Mouse (Mus musculus): ENCODE results near the gene Zfp592. TPM values are rescaled to one million over a fixed set of nuclear protein-coding genes. Genes with fewer than 3 reads are reported as not detected.

Gene Zfp592
- polyA plus RNA-seq, 1 experiment from 2014 or later: 16.1 TPM

GRCm38 (mm10) chr7:80990276-80990675 lies 3.2 kb upstream of the Zfp592 start:
- WGBS: 95% methylated on average over 6 of the region's 6 CpGs
- Histone ChIP-seq H3K27ac (ENCODE audit: low read depth, low read length) (no peak overlapping the region), H3K9me3 (ENCODE audit: control insufficient read depth, low read length) (no peaks in the 10 kb centered on the region), H3K27me3 (ENCODE audit: control insufficient read depth, insufficient read depth, low read length) (no peaks in the 10 kb centered on the region), H3K4me2 (replicated peaks; ENCODE audit: low read depth, low read length) (no peak overlapping the region), H3K9ac (ENCODE audit: low read depth, low read length) (no peak overlapping the region), H3K4me1 (ENCODE audit: control insufficient read depth, insufficient read depth, low read length) (peaks cover 29% of the 10 kb centered on the region), H3K36me3 (ENCODE audit: control insufficient read depth, insufficient read depth, low read length) (no peaks in the 10 kb centered on the region), H3K4me3 (ENCODE audit: low read length) (no peak overlapping the region)
- ATAC-seq (ENCODE audit: low FRiP score, low TSS enrichment): no peak

GRCm38 (mm10) chr7:80991589-80991988 lies 1.9 kb upstream of the Zfp592 start:
- ATAC-seq (ENCODE audit: low FRiP score, low TSS enrichment): no peak
- no peak overlapping the region for H3K27ac ChIP-seq (ENCODE audit: low read depth, low read length)
- H3K4me1 ChIP-seq (ENCODE audit: control insufficient read depth, insufficient read depth, low read length): peaks cover 28% of the 10 kb centered on the region
- peak overlapping the region; percentile 92; the same call in 1 of the 2 replicates for H3K4me3 ChIP-seq (ENCODE audit: low read length)
- H3K36me3 ChIP-seq (ENCODE audit: control insufficient read depth, insufficient read depth, low read length): no peaks in the 10 kb centered on the region
- H3K9me3 ChIP-seq (ENCODE audit: control insufficient read depth, low read length): no peaks in the 10 kb centered on the region
- no peaks in the 10 kb centered on the region for H3K27me3 ChIP-seq (ENCODE audit: control insufficient read depth, insufficient read depth, low read length)
- 92% methylated on average over 5 of the region's 5 CpGs for WGBS
- peak overlapping the region; percentile 89 for H3K4me2 ChIP-seq (replicated peaks; ENCODE audit: low read depth, low read length)
- no peak overlapping the region for H3K9ac ChIP-seq (ENCODE audit: low read depth, low read length)

DNA sequence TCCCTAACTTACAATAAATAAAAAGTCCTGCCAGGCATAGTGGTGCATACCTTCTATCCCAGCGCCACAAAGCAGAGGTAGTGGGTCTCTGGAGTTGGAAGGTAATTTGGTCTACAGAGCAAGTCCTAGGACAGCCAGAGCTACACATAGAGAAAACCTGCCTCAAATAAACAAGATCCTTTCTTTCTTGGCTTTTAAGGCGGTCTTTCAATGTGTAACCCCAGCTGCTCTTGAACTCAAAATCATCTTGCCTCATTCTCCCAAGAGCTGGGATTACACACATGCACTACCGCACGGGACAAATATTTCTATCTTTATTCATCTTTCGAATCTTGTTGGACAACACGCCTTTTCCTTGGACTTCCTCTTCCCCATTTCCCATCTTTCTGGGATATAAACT lies 1.4 kb upstream of the Zfp592 start:
- Histone ChIP-seq H3K27me3 (ENCODE audit: control insufficient read depth, insufficient read depth, low read length) (no peaks in the 10 kb centered on the region), H3K4me2 (replicated peaks; ENCODE audit: low read depth, low read length) (peak overlapping the region; percentile 89), H3K4me3 (ENCODE audit: low read length) (peak overlapping the region; percentile 92), H3K27ac (ENCODE audit: low read depth, low read length) (peak overlapping the region; percentile 95; the same call in 1 of the 2 replicates), H3K9ac (ENCODE audit: low read depth, low read length) (peak overlapping the region; percentile 91), H3K4me1 (ENCODE audit: control insufficient read depth, insufficient read depth, low read length) (peaks cover 24% of the 10 kb centered on the region), H3K36me3 (ENCODE audit: control insufficient read depth, insufficient read depth, low read length) (no peaks in the 10 kb centered on the region), H3K9me3 (ENCODE audit: control insufficient read depth, low read length) (no peaks in the 10 kb centered on the region)
- no peak for ATAC-seq (ENCODE audit: low FRiP score, low TSS enrichment)
- 68% methylated on average over 6 of the region's 6 CpGs for WGBS

DNA sequence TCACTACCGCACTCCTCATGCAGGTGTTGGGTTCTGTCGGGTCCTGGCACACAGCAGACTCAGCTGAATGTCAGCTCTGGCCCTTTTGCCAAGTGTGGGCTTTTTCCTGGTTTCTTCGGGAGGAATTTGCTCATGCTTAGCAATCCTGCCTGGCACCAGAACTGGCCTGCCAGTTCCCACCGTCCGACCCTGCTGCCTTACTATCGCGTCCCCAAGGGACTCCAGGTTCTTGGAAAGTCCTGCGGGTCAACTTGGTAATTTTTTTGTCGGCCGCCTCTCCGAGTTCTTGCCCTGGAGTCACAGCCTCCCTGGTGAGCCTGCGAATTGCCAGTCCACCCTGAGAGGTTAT lies 876 bp upstream of the Zfp592 start:
- peak overlapping the region; percentile 91 for H3K9ac ChIP-seq (ENCODE audit: low read depth, low read length)
- H3K27ac ChIP-seq (ENCODE audit: low read depth, low read length): peak overlapping the region; percentile 95
- no peaks in the 10 kb centered on the region for H3K27me3 ChIP-seq (ENCODE audit: control insufficient read depth, insufficient read depth, low read length)
- H3K4me2 ChIP-seq (replicated peaks; ENCODE audit: low read depth, low read length): peak overlapping the region; percentile 89
- H3K4me3 ChIP-seq (ENCODE audit: low read length): peak overlapping the region; percentile 92
- H3K4me1 ChIP-seq (ENCODE audit: control insufficient read depth, insufficient read depth, low read length): peaks cover 20% of the 10 kb centered on the region
- no peak for ATAC-seq (ENCODE audit: low FRiP score, low TSS enrichment)
- no peaks in the 10 kb centered on the region for H3K9me3 ChIP-seq (ENCODE audit: control insufficient read depth, low read length)
- H3K36me3 ChIP-seq (ENCODE audit: control insufficient read depth, insufficient read depth, low read length): no peaks in the 10 kb centered on the region
- under 1% methylated on average over 12 of the region's 12 CpGs for WGBS

GRCm38 (mm10) chr7:80993834-80994662 lies 567 bp downstream of the Zfp592 start:
- H3K4me2 ChIP-seq (replicated peaks; ENCODE audit: low read depth, low read length): peak overlapping the region; percentile 89
- ATAC-seq (ENCODE audit: low FRiP score, low TSS enrichment): peak; percentile 91
- H3K36me3 ChIP-seq (ENCODE audit: control insufficient read depth, insufficient read depth, low read length): no peaks in the 10 kb centered on the region
- H3K27me3 ChIP-seq (ENCODE audit: control insufficient read depth, insufficient read depth, low read length): no peaks in the 10 kb centered on the region
- no peaks in the 10 kb centered on the region for H3K9me3 ChIP-seq (ENCODE audit: control insufficient read depth, low read length)
- H3K4me1 ChIP-seq (ENCODE audit: control insufficient read depth, insufficient read depth, low read length): peaks cover 20% of the 10 kb centered on the region
- peak overlapping the region; percentile 95 for H3K27ac ChIP-seq (ENCODE audit: low read depth, low read length)
- H3K9ac ChIP-seq (ENCODE audit: low read depth, low read length): peak overlapping the region; percentile 91
- peak overlapping the region; percentile 92 for H3K4me3 ChIP-seq (ENCODE audit: low read length)
- under 1% methylated on average over 36 of the region's 58 CpGs for WGBS

GRCm38 (mm10) chr7:80994663-80995005 lies 1.2 kb downstream of the Zfp592 start:
- no peak overlapping the region for H3K27ac ChIP-seq (ENCODE audit: low read depth, low read length)

GRCm38 (mm10) chr7:80995266-80996146 lies 2.0 kb downstream of the Zfp592 start:
- no peaks in the 10 kb centered on the region for H3K36me3 ChIP-seq (ENCODE audit: control insufficient read depth, insufficient read depth, low read length)
- H3K27ac ChIP-seq (ENCODE audit: low read depth, low read length): no peak overlapping the region
- no peaks in the 10 kb centered on the region for H3K27me3 ChIP-seq (ENCODE audit: control insufficient read depth, insufficient read depth, low read length)
- H3K9ac ChIP-seq (ENCODE audit: low read depth, low read length): no peak overlapping the region
- 43% methylated on average over 3 of the region's 3 CpGs for WGBS
- H3K4me1 ChIP-seq (ENCODE audit: control insufficient read depth, insufficient read depth, low read length): peaks cover 20% of the 10 kb centered on the region
- ATAC-seq (ENCODE audit: low FRiP score, low TSS enrichment): no peak
- peak overlapping the region; percentile 89; the same call in 1 of the 2 replicates for H3K4me2 ChIP-seq (replicated peaks; ENCODE audit: low read depth, low read length)
- peak overlapping the region; percentile 92 for H3K4me3 ChIP-seq (ENCODE audit: low read length)
- H3K9me3 ChIP-seq (ENCODE audit: control insufficient read depth, low read length): no peaks in the 10 kb centered on the region

More at GRCm38 (mm10) chr7:80994663-80995005, 1.2 kb downstream of the Zfp592 start:
- ATAC-seq (ENCODE audit: low FRiP score, low TSS enrichment): no peak
- 19% methylated on average over 6 of the region's 6 CpGs for WGBS
- Histone ChIP-seq H3K36me3 (ENCODE audit: control insufficient read depth, insufficient read depth, low read length) (no peaks in the 10 kb centered on the region), H3K9ac (ENCODE audit: low read depth, low read length) (peak overlapping the region; percentile 91; the same call in 1 of the 2 replicates), H3K4me2 (replicated peaks; ENCODE audit: low read depth, low read length) (peak overlapping the region; percentile 89), H3K27me3 (ENCODE audit: control insufficient read depth, insufficient read depth, low read length) (no peaks in the 10 kb centered on the region), H3K9me3 (ENCODE audit: control insufficient read depth, low read length) (no peaks in the 10 kb centered on the region), H3K4me3 (ENCODE audit: low read length) (peak overlapping the region; percentile 92), H3K4me1 (ENCODE audit: control insufficient read depth, insufficient read depth, low read length) (peaks cover 20% of the 10 kb centered on the region)

- H3K4me2 ChIP-seq (replicated peaks; ENCODE audit: low read depth, low read length): no peak overlapping the region
- no peak for ATAC-seq (ENCODE audit: low FRiP score, low TSS enrichment)
- H3K4me1 ChIP-seq (ENCODE audit: control insufficient read depth, insufficient read depth, low read length): peaks cover 20% of the 10 kb centered on the region; the same call in 1 of the 2 replicates
These were observed 4.3 kb downstream of the Zfp592 start for GRCm38 (mm10) chr7:80997776-80998175.

More at GRCm38 (mm10) chr7:80997776-80998175, 4.3 kb downstream of the Zfp592 start:
- Histone ChIP-seq H3K9ac (ENCODE audit: low read depth, low read length) (no peak overlapping the region), H3K27me3 (ENCODE audit: control insufficient read depth, insufficient read depth, low read length) (no peaks in the 10 kb centered on the region), H3K4me3 (ENCODE audit: low read length) (no peak overlapping the region), H3K36me3 (ENCODE audit: control insufficient read depth, insufficient read depth, low read length) (no peaks in the 10 kb centered on the region), H3K27ac (ENCODE audit: low read depth, low read length) (no peak overlapping the region), H3K9me3 (ENCODE audit: control insufficient read depth, low read length) (no peaks in the 10 kb centered on the region)
- WGBS: 41% methylated on average over 6 of the region's 6 CpGs

Measured in kidney, embryonic 14.5 days (tissue).